ENCODE assay signal across 9 mouse cellular contexts in genomic region chr11:116446308-116446887, GRCm38 (mm10). TPM values are rescaled to one million over a fixed set of nuclear protein-coding genes. Genes with fewer than 3 reads are reported as not detected.
DNase-seq lines count a peak whose midpoint lies in the region; ATAC-seq and TF ChIP-seq lines count a peak whose summit lies in the region.
"Had no signal": no experiment of that assay in that cellular context is flagged by ENCODE, and none has a peak within 500 bp of the region (broad histone marks: within the 10 kb centered on the region; RNA-seq: fewer than 3 reads in every experiment).

No protein-coding gene starts in this region.

- peaks cover 13% of the 10 kb centered on the region for H3K27me3 ChIP-seq in heart, embryonic 16.5 days (ENCODE audit: control insufficient read depth, insufficient read depth, low read length)
- peaks cover 26% of the 10 kb centered on the region for H3K27me3 ChIP-seq in heart, embryonic 12.5 days (replicated peaks)
- H3K27me3 ChIP-seq in ES-Bruce4 (ENCODE audit: control insufficient read depth, insufficient read depth, low read length, poor library complexity, severe bottlenecking): no peaks in the 10 kb centered on the region
- peaks cover 18% of the 10 kb centered on the region; the same call in 1 of the 2 replicates for H3K27me3 ChIP-seq in forebrain, embryonic 15.5 days
- no peaks in the 10 kb centered on the region; the same call in 1 of the 2 replicates for H3K27me3 ChIP-seq in liver, embryonic 14.5 days (ENCODE audit: control insufficient read depth, insufficient read depth, low read length)

- no peak for DNase-seq in liver, embryonic 14.5 days (ENCODE audit: low read depth in 3 of 3, low spot score in 3 of 3)
- DNase-seq in cerebellum, adult 8-10 months: no peak
- no peak for DNase-seq in thymus, postnatal 0 days (ENCODE audit: low spot score)
- no peak for DNase-seq in urinary bladder, adult 2 months (ENCODE audit: low spot score)

- no peak overlapping the region for H3K4me2 ChIP-seq in heart, embryonic 16.5 days (ENCODE audit: low read depth, low read length)
- H3K4me2 ChIP-seq in heart, embryonic 12.5 days: no peak overlapping the region
- no peak overlapping the region for H3K4me2 ChIP-seq in forebrain, embryonic 15.5 days (replicated peaks)
- no peak overlapping the region for H3K4me2 ChIP-seq in liver, embryonic 14.5 days (ENCODE audit: low read depth)

- H3K9me3 ChIP-seq in heart, embryonic 16.5 days (replicated peaks; ENCODE audit: control insufficient read depth, low read length): peaks cover 11% of the 10 kb centered on the region; the same call in 1 of the 2 replicates
- peaks cover 13% of the 10 kb centered on the region for H3K9me3 ChIP-seq in heart, embryonic 12.5 days (replicated peaks)
- H3K9me3 ChIP-seq in ES-Bruce4 (replicated peaks; ENCODE audit: control insufficient read depth, insufficient read depth, low read length, poor library complexity, severe bottlenecking): 0 out of 2 replicates have a peak, but pooled peaks cover 2% of the 10 kb centered on the region
- H3K9me3 ChIP-seq in forebrain, embryonic 15.5 days: no peaks in the 10 kb centered on the region
- no peaks in the 10 kb centered on the region; the same call in 1 of the 2 replicates for H3K9me3 ChIP-seq in liver, embryonic 14.5 days (ENCODE audit: control insufficient read depth, low read length)

- no peak overlapping the region for H3K9ac ChIP-seq in heart, embryonic 16.5 days (ENCODE audit: low read length)
- no peak overlapping the region for H3K9ac ChIP-seq in heart, embryonic 12.5 days
- peak overlapping the region; percentile 31; the same call in 1 of the 2 replicates for H3K9ac ChIP-seq in ES-Bruce4 (ENCODE audit: low read depth, poor library complexity, severe bottlenecking)
- peak overlapping the region; percentile 4; the same call in 1 of the 2 replicates for H3K9ac ChIP-seq in forebrain, embryonic 15.5 days (replicated peaks)
- no peak overlapping the region for H3K9ac ChIP-seq in liver, embryonic 14.5 days (replicated peaks)

- no peak for TF ChIP-seq EP300 in ES-Bruce4 (IDR thresholded peaks at IDR 0.05; ENCODE audit: insufficient read depth, low read depth, low read length)
- no peak for TF ChIP-seq EP300 in liver, embryonic 14.5 days (IDR thresholded peaks at IDR 0.05; ENCODE audit: low read depth)

- 9% methylated on average over 19 of the region's 19 CpGs for WGBS in heart, embryonic 16.5 days
- 12% methylated on average over 19 of the region's 19 CpGs for WGBS in heart, embryonic 12.5 days
- 11% methylated on average over 19 of the region's 19 CpGs for WGBS in forebrain, embryonic 15.5 days
- 16% methylated on average over 19 of the region's 19 CpGs for WGBS in liver, embryonic 14.5 days (ENCODE audit: insufficient replicate concordance)

- no peaks in the 10 kb centered on the region for H3K36me3 ChIP-seq in heart, embryonic 16.5 days (ENCODE audit: control insufficient read depth, insufficient read depth)
- H3K36me3 ChIP-seq in heart, embryonic 12.5 days: no peaks in the 10 kb centered on the region
- no peaks in the 10 kb centered on the region for H3K36me3 ChIP-seq in ES-Bruce4 (ENCODE audit: control insufficient read depth, insufficient read depth, low read length, poor library complexity, severe bottlenecking)
- no peaks in the 10 kb centered on the region for H3K36me3 ChIP-seq in forebrain, embryonic 15.5 days
- H3K36me3 ChIP-seq in liver, embryonic 14.5 days (replicated peaks; ENCODE audit: control insufficient read depth, insufficient read depth, low read depth): no peaks in the 10 kb centered on the region

- ATAC-seq in heart, embryonic 16.5 days (replicated peaks; ENCODE audit: extremely low read depth, insufficient read depth, low FRiP score): 0 out of 2 replicates have a peak, but pooled peaks have one; percentile 9
- ATAC-seq in heart, embryonic 12.5 days (ENCODE audit: insufficient number of reproducible peaks, low FRiP score): no peak; the same call in 1 of the 2 replicates
- peak; percentile 31 for ATAC-seq in forebrain, embryonic 15.5 days (replicated peaks)
- ATAC-seq in liver, embryonic 14.5 days (ENCODE audit: insufficient read depth): peak; percentile 22; the same call in 1 of the 2 replicates

- TF ChIP-seq CTCF in ES-Bruce4 (IDR thresholded peaks at IDR 0.05; ENCODE audit: low read depth, low read length): no peak
- TF ChIP-seq CTCF in liver, embryonic 14.5 days (IDR thresholded peaks at IDR 0.05; ENCODE audit: low read depth): no peak

- H3K27ac ChIP-seq in heart, embryonic 16.5 days (ENCODE audit: low read length): no peak overlapping the region
- no peak overlapping the region for H3K27ac ChIP-seq in heart, embryonic 12.5 days (ENCODE audit: poor library complexity, severe bottlenecking)
- no peak overlapping the region for H3K27ac ChIP-seq in ES-Bruce4 (ENCODE audit: insufficient read depth, low read length)
- no peak overlapping the region for H3K27ac ChIP-seq in forebrain, embryonic 15.5 days (replicated peaks)
- H3K27ac ChIP-seq in liver, embryonic 14.5 days: no peak overlapping the region
- H3K27ac ChIP-seq: left cerebral cortex, adult 2 months had no signal

- H3K4me3 ChIP-seq in heart, embryonic 16.5 days (ENCODE audit: low read length): no peak overlapping the region
- H3K4me3 ChIP-seq in heart, embryonic 12.5 days: no peak overlapping the region
- peak overlapping the region; percentile 53 for H3K4me3 ChIP-seq in ES-Bruce4 (ENCODE audit: low read depth, low read length)
- no peak overlapping the region for H3K4me3 ChIP-seq in forebrain, embryonic 15.5 days
- no peak overlapping the region for H3K4me3 ChIP-seq in liver, embryonic 14.5 days (ENCODE audit: insufficient read depth in 1 of 2, low read depth in 2 of 2, low read length in 2 of 2)
- H3K4me3 ChIP-seq: left cerebral cortex, adult 2 months had no signal

- H3K4me1 ChIP-seq in heart, embryonic 16.5 days (ENCODE audit: control insufficient read depth, insufficient read depth, low read length): peaks cover 3% of the 10 kb centered on the region; the same call in 1 of the 2 replicates
- H3K4me1 ChIP-seq in heart, embryonic 12.5 days (replicated peaks): peaks cover 9% of the 10 kb centered on the region
- H3K4me1 ChIP-seq in ES-Bruce4 (ENCODE audit: control insufficient read depth, insufficient read depth, low read length): peaks cover 6% of the 10 kb centered on the region
- H3K4me1 ChIP-seq in forebrain, embryonic 15.5 days: peaks cover 4% of the 10 kb centered on the region
- peaks cover 0 to 2% of the 10 kb centered on the region in 2 experiments; a peak in 1 of 4 replicates for H3K4me1 ChIP-seq in liver, embryonic 14.5 days (replicated peaks; ENCODE audit: control insufficient read depth in 2 of 2, insufficient read depth in 2 of 2, low read length in 1 of 2)

- TF ChIP-seq POLR2A in ES-Bruce4 (IDR thresholded peaks at IDR 0.05; ENCODE audit: insufficient read depth, low read length): no peak

RNA-seq across cellular contexts. Expression of gene Ubald2, which starts 12.5 kb away (rescaled TPM):
- polyA plus RNA-seq in heart, embryonic 16.5 days (2015; fragmentation: Nextera tagmentation; extraction: Ambion mirVana): 29.2 and 35.4 TPM in 2 replicates
- 33.7 and 34.2 TPM in 2 replicates for polyA plus RNA-seq in heart, embryonic 12.5 days (2016; fragmentation: Nextera tagmentation; extraction: Ambion mirVana)
- polyA plus RNA-seq in ES-Bruce4 (2011; ENCODE audit: insufficient read depth, insufficient read length, low read depth, missing spikeins): 443 and 531 TPM in 2 replicates
- polyA plus RNA-seq in forebrain, embryonic 15.5 days (2015; fragmentation: Nextera tagmentation; extraction: Ambion mirVana): 58.8 and 59.5 TPM in 2 replicates
- 58.9 and 70.9 TPM in 2 replicates for polyA plus RNA-seq in liver, embryonic 14.5 days (2012; rRNA removed)
- polyA plus RNA-seq in liver, embryonic 14.5 days (2014; fragmentation: Nextera tagmentation; extraction: Ambion mirVana): 50.3 and 55.4 TPM in 2 replicates
- 81.9 and 82.9 TPM in 2 replicates for polyA plus RNA-seq in thymus, postnatal 0 days (2015; fragmentation: Nextera tagmentation; extraction: Ambion mirVana)
- 89.8 and 104 TPM in 2 replicates for polyA plus RNA-seq in urinary bladder, adult 2 months (2012; rRNA removed)

RNA-seq across cellular contexts. Expression of gene Qrich2, which starts 19.6 kb away (rescaled TPM):
- 0.07 TPM in 1 of 2 replicates, not detected in the other for polyA plus RNA-seq in heart, embryonic 16.5 days (2015; fragmentation: Nextera tagmentation; extraction: Ambion mirVana)
- polyA plus RNA-seq in heart, embryonic 12.5 days (2016; fragmentation: Nextera tagmentation; extraction: Ambion mirVana): not detected in 2 replicates
- 0.58 and 1.3 TPM in 2 replicates for polyA plus RNA-seq in ES-Bruce4 (2011; ENCODE audit: insufficient read depth, insufficient read length, low read depth, missing spikeins)
- polyA plus RNA-seq in forebrain, embryonic 15.5 days (2015; fragmentation: Nextera tagmentation; extraction: Ambion mirVana): not detected in 2 replicates
- polyA plus RNA-seq in liver, embryonic 14.5 days (2012; rRNA removed): 0.01 and 0.02 TPM in 2 replicates
- polyA plus RNA-seq in liver, embryonic 14.5 days (2014; fragmentation: Nextera tagmentation; extraction: Ambion mirVana): 0.08 TPM in 1 of 2 replicates, not detected in the other
- 0.05 and 0.35 TPM in 2 replicates for polyA plus RNA-seq in thymus, postnatal 0 days (2015; fragmentation: Nextera tagmentation; extraction: Ambion mirVana)
- 0.06 and 0.12 TPM in 2 replicates for polyA plus RNA-seq in urinary bladder, adult 2 months (2012; rRNA removed)

RNA-seq across cellular contexts. Expression of gene Rnf157, which starts 33.6 kb away (rescaled TPM):
- polyA plus RNA-seq in heart, embryonic 16.5 days (2015; fragmentation: Nextera tagmentation; extraction: Ambion mirVana): 7.8 and 11.6 TPM in 2 replicates
- 11.0 and 12.3 TPM in 2 replicates for polyA plus RNA-seq in heart, embryonic 12.5 days (2016; fragmentation: Nextera tagmentation; extraction: Ambion mirVana)
- 23.1 and 31.8 TPM in 2 replicates for polyA plus RNA-seq in ES-Bruce4 (2011; ENCODE audit: insufficient read depth, insufficient read length, low read depth, missing spikeins)
- 53.4 and 55.6 TPM in 2 replicates for polyA plus RNA-seq in forebrain, embryonic 15.5 days (2015; fragmentation: Nextera tagmentation; extraction: Ambion mirVana)
- 0.57 and 0.75 TPM in 2 replicates for polyA plus RNA-seq in liver, embryonic 14.5 days (2012; rRNA removed)
- 0.66 and 1.2 TPM in 2 replicates for polyA plus RNA-seq in liver, embryonic 14.5 days (2014; fragmentation: Nextera tagmentation; extraction: Ambion mirVana)
- polyA plus RNA-seq in thymus, postnatal 0 days (2015; fragmentation: Nextera tagmentation; extraction: Ambion mirVana): 52.3 and 56.7 TPM in 2 replicates
- 5.0 and 8.3 TPM in 2 replicates for polyA plus RNA-seq in urinary bladder, adult 2 months (2012; rRNA removed)

RNA-seq across cellular contexts. Expression of gene Prpsap1, which starts 47.6 kb away (rescaled TPM):
- polyA plus RNA-seq in heart, embryonic 16.5 days (2015; fragmentation: Nextera tagmentation; extraction: Ambion mirVana): 98.6 and 99.1 TPM in 2 replicates
- polyA plus RNA-seq in heart, embryonic 12.5 days (2016; fragmentation: Nextera tagmentation; extraction: Ambion mirVana): 94.8 and 96.8 TPM in 2 replicates
- polyA plus RNA-seq in ES-Bruce4 (2011; ENCODE audit: insufficient read depth, insufficient read length, low read depth, missing spikeins): 116 and 120 TPM in 2 replicates
- 193 and 201 TPM in 2 replicates for polyA plus RNA-seq in forebrain, embryonic 15.5 days (2015; fragmentation: Nextera tagmentation; extraction: Ambion mirVana)
- 19.2 and 22.2 TPM in 2 replicates for polyA plus RNA-seq in liver, embryonic 14.5 days (2012; rRNA removed)
- 38.4 and 40.4 TPM in 2 replicates for polyA plus RNA-seq in liver, embryonic 14.5 days (2014; fragmentation: Nextera tagmentation; extraction: Ambion mirVana)
- 90.9 and 96.6 TPM in 2 replicates for polyA plus RNA-seq in thymus, postnatal 0 days (2015; fragmentation: Nextera tagmentation; extraction: Ambion mirVana)
- 154 and 165 TPM in 2 replicates for polyA plus RNA-seq in urinary bladder, adult 2 months (2012; rRNA removed)

Comparison
In these comparisons a context has a peak if more than half of its experiments do, and no peak if none do; other contexts are left out.
1. H3K9ac ChIP-seq: peak in ES-Bruce4 (single experiment) and forebrain, embryonic 15.5 days (single experiment); none in heart, embryonic 16.5 days (single experiment), heart, embryonic 12.5 days (single experiment) and liver, embryonic 14.5 days (single experiment).